Mouse (Mus musculus): ENCODE measurements around the gene Ddx20. TPM values are rescaled to one million over a fixed set of nuclear protein-coding genes. Genes with fewer than 3 reads are reported as not detected.

Ddx20 gene
- polyA plus RNA-seq, 1 experiment: 100 TPM

DNA sequence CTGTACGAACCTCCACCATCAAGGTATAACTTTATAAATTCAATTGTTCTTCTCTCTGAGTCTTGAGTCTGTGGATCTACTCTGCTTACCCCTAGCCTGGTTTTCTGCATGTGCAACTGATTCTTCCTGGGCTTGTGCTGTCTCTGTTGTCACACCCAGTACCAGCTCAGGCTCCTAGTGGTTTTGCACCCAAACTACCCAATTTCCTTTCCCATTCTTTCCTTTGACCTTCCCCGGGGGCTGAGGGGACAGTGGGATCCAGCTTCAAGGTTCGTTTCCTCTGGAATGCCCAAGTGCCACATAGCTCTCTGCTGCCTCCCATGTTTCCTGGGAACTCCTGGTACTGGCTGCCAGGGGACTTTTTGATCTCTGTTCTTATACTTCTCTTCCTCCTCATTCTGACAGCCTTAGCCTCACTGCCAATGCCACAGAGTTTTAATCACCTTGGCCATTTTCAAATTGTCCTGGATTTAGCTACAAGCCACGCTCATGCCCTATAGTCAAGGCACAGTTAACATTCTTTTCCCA, 20.3 kb downstream of the Ddx20 start:
- H3K27me3 ChIP-seq (ENCODE audit: control insufficient read depth, insufficient read depth, low read length): no peaks in the 10 kb centered on the region
- TF ChIP-seq CTCF (IDR thresholded peaks at IDR 0.05; ENCODE audit: control insufficient read depth, insufficient read depth, insufficient replicate concordance, low read depth, low read length) (no peak), POLR2A (IDR thresholded peaks at IDR 0.05; ENCODE audit: control insufficient read depth, low read depth, low read length) (no peak)
- no peaks in the 10 kb centered on the region for H3K36me3 ChIP-seq (ENCODE audit: control insufficient read depth, insufficient read depth, low read length)
- H3K4me3 ChIP-seq (ENCODE audit: control insufficient read depth, low read depth, low read length): no peak overlapping the region
- H3K4me1 ChIP-seq (ENCODE audit: control insufficient read depth, insufficient read depth, low read length): peaks cover 5% of the 10 kb centered on the region
- no peak overlapping the region for H3K27ac ChIP-seq (ENCODE audit: control insufficient read depth, insufficient read depth, low read depth, low read length)

DNA sequence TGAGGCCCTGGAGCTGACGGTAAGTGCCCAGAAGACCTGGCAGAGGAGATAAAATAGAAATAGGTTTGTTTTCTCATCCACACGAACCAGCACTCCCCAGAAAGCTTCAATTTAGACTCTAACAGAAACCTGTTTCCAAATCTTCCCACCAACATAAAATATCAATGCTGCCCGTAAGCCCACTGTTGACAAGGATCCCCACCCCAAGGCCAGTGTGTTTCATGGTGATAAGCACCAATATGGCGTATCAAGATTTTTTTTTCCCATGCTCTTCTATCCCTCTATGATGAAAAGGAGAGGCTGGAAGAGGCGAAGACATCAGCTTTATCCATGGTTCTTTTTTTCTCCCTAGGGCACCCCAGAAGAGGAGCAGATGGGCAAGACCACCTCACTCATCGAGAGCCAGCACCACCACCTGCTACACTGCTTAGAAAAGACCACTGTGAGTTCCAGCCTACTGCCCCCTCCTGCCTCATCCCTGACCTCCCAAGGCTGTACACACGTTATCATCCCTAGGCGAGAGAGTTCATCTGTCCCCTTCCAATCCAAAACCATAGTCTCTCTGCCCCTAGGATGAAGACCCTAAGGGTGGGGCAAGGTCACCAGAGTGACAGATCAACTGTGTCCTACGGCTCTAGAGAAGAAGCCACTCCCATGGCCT, 22.1 kb downstream of the Ddx20 start:
- H3K4me1 ChIP-seq (ENCODE audit: control insufficient read depth, insufficient read depth, low read length): peaks cover 5% of the 10 kb centered on the region
- H3K36me3 ChIP-seq (ENCODE audit: control insufficient read depth, insufficient read depth, low read length): no peaks in the 10 kb centered on the region
- TF ChIP-seq POLR2A (IDR thresholded peaks at IDR 0.05; ENCODE audit: control insufficient read depth, low read depth, low read length) (no peak), CTCF (IDR thresholded peaks at IDR 0.05; ENCODE audit: control insufficient read depth, insufficient read depth, insufficient replicate concordance, low read depth, low read length) (no peak)
- H3K27ac ChIP-seq (ENCODE audit: control insufficient read depth, insufficient read depth, low read depth, low read length): no peak overlapping the region
- no peak overlapping the region for H3K4me3 ChIP-seq (ENCODE audit: control insufficient read depth, low read depth, low read length)
- H3K27me3 ChIP-seq (ENCODE audit: control insufficient read depth, insufficient read depth, low read length): no peaks in the 10 kb centered on the region

DNA sequence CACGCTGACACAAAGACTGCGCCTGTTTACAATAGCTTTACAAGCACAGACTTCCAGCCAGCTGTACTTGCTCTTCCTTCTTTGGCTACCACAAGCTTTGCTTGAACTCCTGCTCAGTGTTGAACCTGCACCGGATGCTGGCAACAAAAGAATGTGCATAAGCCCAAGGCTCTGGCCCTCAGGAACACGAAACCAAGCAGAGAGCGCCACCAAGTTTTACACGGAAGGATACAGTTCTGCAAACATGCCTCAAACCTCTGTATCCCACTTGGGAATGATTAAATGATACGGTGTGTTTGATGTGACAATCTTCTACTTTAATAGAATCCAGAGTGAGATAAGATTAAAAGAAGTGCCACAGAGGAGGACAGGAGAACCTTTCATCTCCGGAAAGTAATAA, 24.3 kb downstream of the Ddx20 start:
- no peak overlapping the region for H3K27ac ChIP-seq (ENCODE audit: control insufficient read depth, insufficient read depth, low read depth, low read length)
- H3K27me3 ChIP-seq (ENCODE audit: control insufficient read depth, insufficient read depth, low read length): no peaks in the 10 kb centered on the region
- no peaks in the 10 kb centered on the region for H3K36me3 ChIP-seq (ENCODE audit: control insufficient read depth, insufficient read depth, low read length)
- peaks cover 5% of the 10 kb centered on the region for H3K4me1 ChIP-seq (ENCODE audit: control insufficient read depth, insufficient read depth, low read length)
- H3K4me3 ChIP-seq (ENCODE audit: control insufficient read depth, low read depth, low read length): no peak overlapping the region
- TF ChIP-seq POLR2A (IDR thresholded peaks at IDR 0.05; ENCODE audit: control insufficient read depth, low read depth, low read length) (no peak), CTCF (IDR thresholded peaks at IDR 0.05; ENCODE audit: control insufficient read depth, insufficient read depth, insufficient replicate concordance, low read depth, low read length) (no peak)

DNA sequence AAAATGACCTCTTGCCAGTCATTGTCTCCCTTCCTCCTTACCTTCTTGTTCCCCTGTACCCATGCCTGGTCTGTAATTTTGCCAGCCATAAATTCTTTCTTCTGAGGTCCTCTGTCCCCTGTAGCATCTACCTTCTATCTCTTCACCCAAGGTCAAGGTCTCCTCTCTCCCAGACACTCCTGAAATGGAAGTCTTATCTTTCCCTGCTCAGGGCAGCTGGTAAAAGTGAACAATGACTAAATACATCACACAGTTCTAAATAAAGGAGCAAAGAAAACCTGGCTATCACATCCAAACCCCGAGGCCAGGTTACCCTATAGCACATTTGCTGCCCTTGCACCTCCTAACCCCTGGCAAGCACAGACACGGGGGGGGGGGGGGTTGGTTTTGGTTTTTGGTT, 26.8 kb downstream of the Ddx20 start:
- H3K27me3 ChIP-seq (ENCODE audit: control insufficient read depth, insufficient read depth, low read length): no peaks in the 10 kb centered on the region
- H3K4me1 ChIP-seq (ENCODE audit: control insufficient read depth, insufficient read depth, low read length): peaks cover 2% of the 10 kb centered on the region
- no peak overlapping the region for H3K4me3 ChIP-seq (ENCODE audit: control insufficient read depth, low read depth, low read length)
- H3K27ac ChIP-seq (ENCODE audit: control insufficient read depth, insufficient read depth, low read depth, low read length): no peak overlapping the region
- TF ChIP-seq POLR2A (IDR thresholded peaks at IDR 0.05; ENCODE audit: control insufficient read depth, low read depth, low read length) (no peak), CTCF (IDR thresholded peaks at IDR 0.05; ENCODE audit: control insufficient read depth, insufficient read depth, insufficient replicate concordance, low read depth, low read length) (no peak)
- no peaks in the 10 kb centered on the region for H3K36me3 ChIP-seq (ENCODE audit: control insufficient read depth, insufficient read depth, low read length)

DNA sequence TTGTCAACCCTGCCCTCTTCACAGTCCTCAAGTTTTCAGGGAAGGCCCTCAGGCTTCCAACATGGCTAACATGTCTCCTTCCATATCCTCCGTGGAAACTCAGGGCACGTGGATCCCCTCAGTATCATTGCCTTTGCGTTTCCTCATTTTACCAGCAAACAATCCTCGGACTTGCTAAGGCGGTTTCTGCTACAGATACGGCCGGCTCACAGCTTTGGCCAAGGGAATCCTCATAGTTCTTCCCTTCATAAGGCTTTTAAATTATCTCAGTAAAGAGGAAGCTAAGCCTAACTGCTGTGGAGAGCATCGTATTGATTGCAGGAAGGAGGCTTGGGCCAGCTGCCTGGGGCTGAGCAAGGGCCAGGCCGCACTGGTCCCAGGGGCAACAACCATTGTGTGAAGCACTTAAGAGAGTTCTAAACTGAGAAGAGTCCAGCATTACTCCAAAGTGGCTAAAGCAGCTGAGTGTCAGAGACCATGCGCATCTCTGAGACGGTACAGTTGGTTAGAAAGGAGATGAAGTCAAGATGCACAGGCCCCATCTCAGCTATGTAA, 32.3 kb downstream of the Ddx20 start:
- no peak for TF ChIP-seq CTCF (IDR thresholded peaks at IDR 0.05; ENCODE audit: control insufficient read depth, insufficient read depth, insufficient replicate concordance, low read depth, low read length)
- TF ChIP-seq POLR2A (IDR thresholded peaks at IDR 0.05; ENCODE audit: control insufficient read depth, low read depth, low read length): no peak

DNA sequence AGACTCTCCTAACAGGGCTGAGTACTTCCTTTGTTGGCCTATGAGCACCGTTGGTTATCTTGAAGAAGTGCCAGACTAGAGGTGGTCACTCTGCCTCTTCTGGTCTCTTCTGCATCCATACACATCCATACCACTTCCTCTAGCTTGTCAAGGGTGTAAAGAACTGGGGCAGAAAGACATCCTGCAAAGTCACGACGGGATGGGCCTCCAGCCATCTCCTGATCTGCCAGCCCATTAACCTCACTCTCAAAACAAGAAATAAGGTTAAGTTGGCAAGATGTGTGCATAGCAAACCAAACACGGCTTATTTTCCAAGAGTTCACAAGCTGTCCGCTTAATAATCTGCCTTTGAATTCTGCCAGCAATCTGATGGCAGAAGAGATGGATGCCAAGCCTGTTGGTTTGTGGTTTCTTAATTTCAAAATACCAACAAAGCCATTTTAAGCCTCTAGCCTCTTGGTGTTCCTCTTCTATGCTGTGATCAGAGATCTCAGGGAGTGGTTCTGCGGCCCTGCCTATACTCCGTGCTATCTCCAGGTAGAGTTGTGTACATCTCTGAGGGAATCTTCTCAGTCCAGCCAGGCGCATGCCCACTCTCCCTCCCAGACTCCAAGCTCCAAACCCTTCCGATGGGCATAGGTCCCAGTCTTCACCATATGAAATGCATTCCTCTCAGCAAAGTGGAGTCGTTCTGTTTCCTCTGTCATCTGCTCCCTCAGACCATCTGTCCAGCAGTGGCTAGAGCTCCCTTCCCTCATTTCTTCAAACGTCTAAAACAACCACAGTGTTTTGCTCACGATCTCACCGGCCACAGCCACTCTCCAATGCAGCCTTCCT, 33.6 kb downstream of the Ddx20 start:
- Histone ChIP-seq H3K36me3 (ENCODE audit: control insufficient read depth, insufficient read depth, low read length) (no peaks in the 10 kb centered on the region), H3K4me1 (ENCODE audit: control insufficient read depth, insufficient read depth, low read length) (no peaks in the 10 kb centered on the region), H3K4me3 (ENCODE audit: control insufficient read depth, low read depth, low read length) (no peak overlapping the region), H3K27ac (ENCODE audit: control insufficient read depth, insufficient read depth, low read depth, low read length) (no peak overlapping the region), H3K27me3 (ENCODE audit: control insufficient read depth, insufficient read depth, low read length) (no peaks in the 10 kb centered on the region)
- TF ChIP-seq CTCF (IDR thresholded peaks at IDR 0.05; ENCODE audit: control insufficient read depth, insufficient read depth, insufficient replicate concordance, low read depth, low read length): no peak
- TF ChIP-seq POLR2A (IDR thresholded peaks at IDR 0.05; ENCODE audit: control insufficient read depth, low read depth, low read length): no peak

More for the DNA sequence above, 32.3 kb downstream of the Ddx20 start:
- Histone ChIP-seq H3K4me3 (ENCODE audit: control insufficient read depth, low read depth, low read length) (no peak overlapping the region), H3K4me1 (ENCODE audit: control insufficient read depth, insufficient read depth, low read length) (no peaks in the 10 kb centered on the region), H3K27ac (ENCODE audit: control insufficient read depth, insufficient read depth, low read depth, low read length) (no peak overlapping the region), H3K27me3 (ENCODE audit: control insufficient read depth, insufficient read depth, low read length) (no peaks in the 10 kb centered on the region), H3K36me3 (ENCODE audit: control insufficient read depth, insufficient read depth, low read length) (no peaks in the 10 kb centered on the region)
